Mouse (Mus musculus) bone marrow, adult 2 months (tissue): ENCODE results near the gene Rffl.

Experiments used
- CTCF ChIP-seq: fragments of 200-500 bp; IDR thresholded peaks from 2 replicates; pipeline ENCODE4 v1.5.1; 2011; ENCODE audit warnings: low read length, control low read depth; ENCODE audit not compliant: control insufficient read depth, insufficient read depth
- POLR2A ChIP-seq: fragments of 200-500 bp; IDR thresholded peaks from 2 replicates; pipeline ENCODE4 v1.6.1; 2011; ENCODE audit warnings: low read depth, mild to moderate bottlenecking, control low read depth, low read length, borderline replicate concordance; ENCODE audit not compliant: control insufficient read depth

DNA sequence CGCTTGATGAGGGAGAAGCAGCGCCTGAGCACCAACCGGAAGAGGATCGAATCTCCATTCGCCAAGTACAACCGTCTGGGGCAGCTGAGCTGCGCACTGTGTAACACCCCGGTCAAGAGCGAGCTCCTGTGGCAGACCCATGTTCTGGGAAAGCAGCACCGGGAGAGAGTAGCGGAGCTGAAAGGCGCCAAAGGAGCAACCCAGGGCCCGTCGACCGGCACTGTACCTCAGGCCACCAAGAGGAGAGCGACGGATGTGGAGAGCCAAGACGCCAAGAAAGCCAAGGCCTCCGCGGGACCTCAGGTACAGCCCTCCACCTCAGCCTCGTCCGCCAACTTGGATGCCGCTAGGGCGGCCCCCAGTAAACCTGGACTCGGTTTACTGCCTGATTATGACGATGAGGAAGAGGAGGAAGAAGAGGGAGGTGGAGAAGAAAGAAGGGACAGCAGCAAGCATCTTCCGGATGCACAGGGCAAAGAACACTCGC is 106.5 kb downstream of the Rffl start:
- TF ChIP-seq CTCF = no peak
- TF ChIP-seq POLR2A = no peak
